Mouse (Mus musculus) spleen, postnatal 36 days (tissue): ENCODE data around the gene Cfdp1.

Experiments used
- DNase-seq, 2 experiments: peaks; one replicate each; pipeline ENCODE4 v3.0.0; 2022; ENCODE audit warnings: low spot score in 2 of 2, mixed read lengths in 1 of 2

Gene Cfdp1

DNA sequence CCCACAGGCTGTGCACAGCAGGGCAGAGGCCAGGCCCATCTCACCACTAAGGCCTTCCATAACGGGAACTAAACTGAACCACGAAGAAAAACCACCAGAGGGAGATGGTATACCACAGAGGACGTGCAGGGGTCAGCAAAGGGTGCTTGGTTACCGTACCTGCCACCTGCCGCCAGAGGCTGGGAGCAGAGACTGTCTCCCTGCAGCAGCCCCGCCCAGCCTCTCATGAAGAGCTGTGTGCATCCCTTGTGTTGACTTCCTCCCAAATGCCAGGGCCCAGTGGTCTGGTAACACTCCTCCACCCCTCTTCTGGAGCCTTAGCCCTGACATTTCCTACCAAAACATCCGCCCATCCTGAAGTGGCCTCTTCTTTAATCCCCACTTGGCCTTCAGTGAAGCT lies 114.5 kb downstream of the Cfdp1 start:
- DNase-seq = no peak

- no peak for DNase-seq
These were observed 115.2 kb downstream of the Cfdp1 start for GRCm38 (mm10) chr8:111738867-111739266.

GRCm38 (mm10) chr8:111736321-111736720 lies 117.8 kb downstream of the Cfdp1 start:
- no peak for DNase-seq

GRCm38 (mm10) chr8:111735791-111736190 lies 118.3 kb downstream of the Cfdp1 start:
- DNase-seq = no peak

DNA sequence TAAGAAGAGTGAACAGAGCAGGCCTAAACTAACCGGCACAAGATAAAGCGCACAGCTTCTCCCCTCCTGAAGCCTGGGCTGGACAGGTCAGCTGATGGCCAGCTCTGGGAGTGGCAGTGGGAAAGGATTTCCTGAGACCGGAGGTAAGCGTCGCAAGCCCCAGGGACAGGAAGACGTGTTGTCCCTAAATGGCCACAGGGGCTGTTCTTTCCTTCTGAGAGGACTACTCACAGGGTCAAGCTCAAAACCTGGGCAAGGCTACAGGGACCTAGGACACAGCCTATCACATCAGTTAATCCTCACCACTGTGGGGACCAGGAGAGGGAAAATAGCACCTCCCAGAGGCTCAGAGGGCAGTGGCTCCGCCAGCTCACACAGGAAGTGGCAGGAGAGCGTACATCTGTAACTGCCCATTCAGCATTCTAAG lies 118.7 kb downstream of the Cfdp1 start:
- no peak for DNase-seq

DNA sequence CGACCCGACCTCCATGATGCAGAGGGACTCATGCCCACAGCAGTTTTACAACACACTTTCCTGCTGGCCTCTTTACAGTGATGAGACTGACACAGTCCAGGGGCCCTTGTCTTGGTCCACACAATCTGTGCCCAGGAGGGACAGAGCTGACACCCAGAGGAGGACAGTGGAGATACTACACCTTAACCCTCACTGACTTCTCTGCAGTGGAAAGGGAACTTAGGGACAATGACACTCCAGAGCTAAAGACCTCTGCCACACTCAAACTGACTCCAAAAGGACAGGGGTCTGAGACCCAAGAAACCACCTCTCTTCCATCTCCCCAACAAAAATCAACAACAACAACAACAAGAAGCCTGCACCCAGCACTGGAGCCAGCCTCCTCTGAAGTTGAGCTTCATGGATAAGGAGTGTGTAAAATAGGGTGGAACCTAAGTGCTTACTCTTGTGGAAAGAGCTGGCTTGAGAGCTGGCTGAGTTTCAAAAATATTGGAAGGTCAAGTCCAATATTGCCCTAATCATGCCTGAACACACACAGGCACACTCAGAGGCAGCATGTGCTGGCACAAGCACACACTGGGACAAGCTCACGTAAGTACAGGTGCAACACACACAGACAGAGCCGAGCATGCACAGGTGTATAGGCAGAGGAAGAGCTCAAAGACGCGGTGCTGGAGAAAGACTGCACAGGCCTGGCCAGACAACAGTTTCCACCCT lies 119.7 kb downstream of the Cfdp1 start:
- no peak for DNase-seq

DNA sequence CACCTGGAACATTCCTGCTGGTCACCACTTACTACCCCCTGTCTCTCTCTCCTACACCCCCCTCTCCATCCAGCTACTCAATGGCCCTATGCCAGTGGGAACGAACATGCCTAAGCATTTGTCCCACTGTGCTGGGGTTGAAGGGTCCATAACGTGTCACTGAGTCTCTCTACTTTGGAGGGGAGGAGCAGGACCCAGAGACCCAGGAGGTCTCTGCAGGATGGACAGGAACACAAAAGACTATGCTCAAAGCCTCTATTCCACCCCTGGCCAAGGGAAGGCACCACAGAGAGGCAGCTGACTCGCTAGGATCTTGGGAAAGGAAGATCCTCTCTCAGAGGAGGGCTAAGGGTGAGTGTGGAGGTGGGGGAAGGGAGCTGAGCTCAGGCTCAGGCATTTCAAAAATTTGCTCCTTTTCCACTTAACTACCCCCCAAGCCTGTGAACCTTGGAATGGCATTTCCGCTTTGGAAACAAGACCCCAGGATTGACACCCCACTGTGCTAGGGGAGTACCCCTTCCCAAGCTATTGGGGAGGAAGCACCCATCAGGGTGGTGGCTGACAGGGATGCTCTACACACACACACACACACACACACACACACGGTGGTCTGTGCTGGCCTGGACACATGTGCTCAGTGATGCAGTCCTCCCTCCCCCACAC lies 120.4 kb downstream of the Cfdp1 start:
- no peak for DNase-seq

GRCm38 (mm10) chr8:111732406-111733085 lies 121.5 kb downstream of the Cfdp1 start:
- no peak for DNase-seq

DNA sequence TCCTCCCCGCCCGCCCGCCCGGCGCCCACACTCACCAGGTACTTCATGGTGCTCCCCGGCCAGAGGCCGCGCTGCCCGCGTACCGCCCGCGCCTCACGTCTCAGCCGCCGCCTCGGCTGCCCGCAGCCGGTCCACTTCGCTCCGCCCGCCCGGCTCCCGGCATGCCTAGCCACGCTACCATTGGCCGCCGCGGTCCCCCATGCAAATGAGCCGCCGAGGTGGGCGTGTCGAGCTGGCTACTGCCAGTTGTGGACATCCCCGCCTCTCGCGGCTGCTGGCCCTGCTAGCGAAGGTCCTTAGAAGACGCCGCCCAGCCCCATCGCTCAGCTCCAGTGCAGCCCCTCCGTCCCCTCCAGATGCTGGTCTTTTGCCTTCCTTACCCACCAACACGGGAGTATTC lies 122.1 kb downstream of the Cfdp1 start:
- peak; percentile 81 to 82 for DNase-seq

DNA sequence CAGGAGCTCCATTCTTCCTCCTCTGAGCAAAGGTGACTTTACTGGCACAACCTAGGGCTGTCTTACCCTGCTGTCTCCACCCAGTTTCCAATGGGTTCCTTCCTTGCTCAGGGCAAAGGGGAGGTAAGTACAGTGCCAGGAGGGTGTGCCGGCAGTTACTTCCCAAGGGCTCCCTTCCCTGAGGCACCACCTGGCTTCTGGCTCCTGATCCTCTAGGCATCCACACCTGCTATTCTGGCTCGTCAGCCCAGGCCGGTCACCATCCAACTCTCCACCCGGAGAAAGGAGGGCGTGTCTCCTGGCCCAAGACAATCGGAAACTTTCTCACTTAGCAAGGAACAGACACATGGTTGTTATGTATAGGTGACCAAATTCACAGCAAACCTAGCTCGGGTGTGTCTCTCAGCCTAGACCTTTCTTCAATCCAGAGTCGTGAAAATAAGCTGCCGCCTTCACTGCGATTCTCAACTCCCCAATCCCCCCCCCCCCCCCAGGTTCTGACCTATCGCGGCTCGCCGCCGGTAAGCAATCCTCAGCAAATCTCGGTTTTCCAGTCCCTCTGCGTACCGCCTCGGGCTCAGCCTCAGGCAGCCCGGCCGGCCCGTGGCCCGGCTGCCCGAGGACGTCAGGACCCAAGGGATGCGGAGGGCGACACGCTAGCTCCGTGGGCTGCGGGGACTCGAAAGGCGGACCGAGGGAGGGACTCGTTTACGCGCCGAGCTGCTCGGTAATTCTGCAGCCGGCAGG lies 122.7 kb downstream of the Cfdp1 start:
- DNase-seq = no peak

- DNase-seq = no peak
These were observed 124.6 kb downstream of the Cfdp1 start for GRCm38 (mm10) chr8:111729233-111730170.

DNA sequence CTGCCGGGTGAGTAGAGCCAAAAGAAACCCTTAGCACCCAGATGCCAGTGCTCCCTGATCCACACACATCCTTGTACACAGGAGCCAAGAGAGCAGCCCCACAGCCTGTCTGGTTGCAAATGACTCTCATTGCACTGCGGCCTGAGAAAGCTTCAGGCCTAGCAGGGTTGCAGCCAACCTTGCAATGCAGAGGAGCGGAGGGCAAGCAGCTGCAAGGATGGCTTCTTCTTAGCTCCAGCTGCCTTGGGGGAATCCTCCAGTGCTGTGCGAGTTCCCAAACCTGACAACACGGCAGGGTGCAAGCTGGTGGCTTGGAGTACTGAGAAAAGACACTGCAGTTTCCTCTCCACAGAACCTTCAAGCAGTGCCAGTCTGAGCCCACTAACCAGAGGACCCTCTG lies 125.6 kb downstream of the Cfdp1 start:
- DNase-seq = no peak

DNA sequence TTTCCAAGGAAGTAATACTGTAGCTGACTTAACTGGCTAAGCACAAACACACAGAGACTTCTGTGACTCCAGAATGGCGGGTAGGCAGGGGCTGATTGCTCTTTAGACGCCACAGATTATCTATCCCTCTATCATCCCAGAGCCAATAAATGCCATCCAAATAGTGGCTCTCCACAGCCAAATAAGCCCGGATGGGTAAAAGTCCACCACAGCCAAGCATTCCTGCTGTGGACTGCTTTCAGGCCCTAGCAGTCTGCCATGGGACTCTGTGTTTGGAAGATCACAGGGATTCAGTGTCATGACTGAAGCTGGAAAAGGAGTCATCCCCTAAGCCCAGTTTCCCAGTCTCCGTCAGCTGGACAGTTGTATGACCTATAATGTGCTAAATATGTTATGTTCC lies 126.5 kb downstream of the Cfdp1 start:
- no peak for DNase-seq

- DNase-seq = no peak
These were observed 127.8 kb downstream of the Cfdp1 start for GRCm38 (mm10) chr8:111726102-111726900.

- no peak for DNase-seq
These were observed 128.8 kb downstream of the Cfdp1 start for GRCm38 (mm10) chr8:111725341-111725740.

GRCm38 (mm10) chr8:111720115-111720544 lies 134.0 kb downstream of the Cfdp1 start:
- no peak for DNase-seq

- no peak for DNase-seq
These were observed 135.2 kb downstream of the Cfdp1 start for GRCm38 (mm10) chr8:111718937-111719336.
